Mouse (Mus musculus) forebrain, postnatal 0 days (tissue): ENCODE measurements around the gene Fam193b. TPM values are rescaled to one million over a fixed set of nuclear protein-coding genes. Genes with fewer than 3 reads are reported as not detected.

Experiments used
- ATAC-seq: fragments of 200-750 bp; cut with Nextera tagmentation; 2 replicates; pipeline ENCODE4 v1.8.0; 2017; ENCODE audit warnings: mild to moderate bottlenecking, moderate library complexity
- DNase-seq: peaks from one replicate; pipeline ENCODE4 v3.0.0-alpha.2; 2015
- H3K27ac ChIP-seq: fragments of 300-500 bp; sonication (generic); 2 replicates; pipeline ENCODE4 v1.5.1; 2014; ENCODE audit warnings: low read depth, mild to moderate bottlenecking, antibody characterized with exemption, low read length, moderate library complexity, mixed read lengths
- H3K27me3 ChIP-seq: fragments of 300-500 bp; sonication (generic); 2 replicates; pipeline ENCODE4 v1.6.1; 2014; ENCODE audit warnings: mild to moderate bottlenecking, low read length, mixed read lengths; ENCODE audit not compliant: insufficient read depth
- H3K36me3 ChIP-seq: fragments of 300-500 bp; sonication (generic); 2 replicates; pipeline ENCODE4 v1.6.1; 2014; ENCODE audit warnings: mild to moderate bottlenecking, moderate library complexity; ENCODE audit not compliant: insufficient read depth
- H3K4me1 ChIP-seq: fragments of 300-500 bp; sonication (generic); 2 replicates; pipeline ENCODE4 v1.6.1; 2014; ENCODE audit warnings: antibody characterized with exemption; ENCODE audit not compliant: insufficient read depth
- H3K4me2 ChIP-seq: fragments of 300-500 bp; sonication (generic); 2 replicates; pipeline ENCODE4 v1.6.1; 2014; ENCODE audit warnings: low read depth, mild to moderate bottlenecking, moderate library complexity
- H3K4me3 ChIP-seq: fragments of 300-500 bp; sonication (generic); 2 replicates; pipeline ENCODE4 v1.5.1; 2014; ENCODE audit warnings: low read depth, low read length, mixed read lengths
- H3K9ac ChIP-seq: fragments of 300-500 bp; sonication (generic); 2 replicates; pipeline ENCODE4 v1.6.1; 2014; ENCODE audit warnings: mild to moderate bottlenecking
- H3K9me3 ChIP-seq: fragments of 300-500 bp; sonication (generic); 2 replicates; pipeline ENCODE4 v1.6.1; 2016; ENCODE audit warnings: low read length
- CTCF ChIP-seq: sonication (generic); IDR thresholded peaks from 2 replicates; pipeline ENCODE4 v1.5.1; 2016; ENCODE audit warnings: antibody characterized with exemption, control low read depth, low read depth
- WGBS: fragments of 180-500 bp; shearing (Covaris S2); extraction: QIAGEN DNeasy Blood & Tissue Kit; methylation state at CpG from one replicate; pipeline ENCODE4 v1.1.7; 2014; 5-methylcytosine and 5-hydroxymethylcytosine counted together
- polyA plus RNA-seq: library from polyadenylated mRNA; unstranded; fragments of >200 nt; fragmentation: Nextera tagmentation; extraction: Ambion mirVana; gene quantifications from 2 replicates; pipeline ENCODE4 v1.2.1, GENCODE M21; 2015
- total RNA-seq: library from RNA; depleted of rRNA; stranded (reverse); fragments of >200 nt; gene quantifications from 2 replicates; pipeline ENCODE4 v1.2.3, GENCODE M21; 2014

The Fam193b gene
- total and polyA plus RNA-seq, 2 experiments from 2014 or later, result 41.2 to 88.4 TPM

DNA sequence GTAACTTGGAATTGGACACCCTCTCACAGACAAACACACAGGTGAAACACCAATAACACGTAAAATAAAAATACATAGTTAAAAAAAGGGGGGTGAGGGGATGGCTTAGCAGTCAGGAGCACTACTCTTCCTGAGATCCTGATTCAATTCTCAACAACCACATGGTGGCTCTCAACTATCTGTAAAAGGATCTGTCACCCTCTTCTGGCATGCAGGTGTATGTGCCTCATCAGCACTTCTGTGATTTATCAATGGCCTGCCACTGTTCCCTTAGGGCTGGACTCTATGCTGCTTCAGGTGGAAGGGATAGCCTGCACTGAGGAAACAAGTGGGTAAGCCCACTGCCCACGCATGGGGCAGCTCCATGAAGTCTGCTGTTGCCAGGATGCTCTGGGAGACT is 30.0 kb downstream of the Fam193b start:
- peak; percentile 57 for TF ChIP-seq CTCF
- WGBS, result 86% methylated on average over 2 of the region's 2 CpGs
- no peak overlapping the region for H3K27ac ChIP-seq
- no peak for DNase-seq
- peaks cover 82% of the 10 kb centered on the region for H3K36me3 ChIP-seq
- no peaks in the 10 kb centered on the region for H3K27me3 ChIP-seq
- no peak overlapping the region for H3K9ac ChIP-seq
- H3K4me3 ChIP-seq, result no peak overlapping the region
- ATAC-seq, result no peak
- H3K4me2 ChIP-seq, result no peak overlapping the region
- H3K4me1 ChIP-seq, result no peaks in the 10 kb centered on the region
- H3K9me3 ChIP-seq, result no peaks in the 10 kb centered on the region

DNA sequence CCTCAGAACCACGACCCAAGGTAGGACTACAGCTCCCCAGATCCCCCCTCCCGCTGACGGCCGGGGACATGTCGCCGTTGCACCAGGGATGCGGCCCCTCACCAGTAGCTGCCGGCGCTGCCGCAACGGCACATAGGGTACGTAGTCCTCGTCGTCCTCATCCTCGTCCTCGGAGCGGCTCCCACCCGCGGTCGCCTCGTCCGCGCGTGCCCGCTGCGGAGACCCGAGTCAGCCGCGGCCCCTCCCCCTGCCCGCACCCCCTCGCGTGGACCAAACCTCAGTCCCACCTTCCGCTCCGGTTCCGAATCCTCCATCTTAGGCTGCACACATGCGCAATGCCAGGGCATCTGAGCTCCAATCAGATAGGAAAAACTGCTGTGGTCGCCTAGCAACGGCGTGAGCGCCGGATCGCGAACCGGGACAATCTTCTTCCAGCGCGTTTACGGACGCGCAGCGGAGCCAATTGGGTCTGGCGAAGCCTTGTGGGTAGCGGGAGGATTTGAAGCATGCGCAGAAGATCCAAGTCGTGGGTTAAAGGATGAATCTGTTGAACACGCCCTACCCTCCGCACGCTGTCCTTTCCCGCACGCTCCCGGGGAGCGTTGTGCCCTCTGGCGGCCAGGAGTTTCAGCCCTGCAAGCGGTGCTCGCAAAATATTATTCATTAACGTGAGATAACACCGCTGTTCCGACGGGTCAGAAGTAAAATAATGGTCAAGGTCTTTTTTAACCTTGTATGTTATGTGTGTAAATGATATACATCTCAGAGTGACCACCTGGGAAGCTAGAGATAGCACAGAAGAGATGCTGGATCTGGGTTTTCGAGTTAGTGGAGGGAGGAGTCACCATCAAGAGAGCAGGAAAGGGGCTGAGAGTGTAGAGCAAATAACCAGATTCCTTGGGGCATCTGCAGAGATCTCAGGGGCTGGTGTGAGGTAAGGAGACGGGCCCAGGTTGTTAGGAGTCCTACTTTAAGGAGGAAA is 34.4 kb downstream of the Fam193b start, which contains the start of gene Ddx41:
TSS of gene Ddx41 (minus strand) at position 465 of the 982 bp plus-strand sequence.
- ATAC-seq (peak; percentile 98), DNase-seq (peak; percentile 99)
- Histone ChIP-seq H3K36me3 (peaks cover 75% of the 10 kb centered on the region), H3K9me3 (no peaks in the 10 kb centered on the region), H3K4me1 (peaks cover 8% of the 10 kb centered on the region; the same call in 1 of the 2 replicates), H3K27ac (peak within 1 kb of the TSS; percentile 80), H3K4me2 (peak within 1 kb of the TSS; percentile 91), H3K27me3 (no peaks in the 10 kb centered on the region), H3K4me3 (peak within 1 kb of the TSS; percentile 82), H3K9ac (peak within 1 kb of the TSS; percentile 85)
- WGBS, result 1% methylated on average over 70 of the region's 70 CpGs
- TF ChIP-seq CTCF, result peak; percentile 91

DNA sequence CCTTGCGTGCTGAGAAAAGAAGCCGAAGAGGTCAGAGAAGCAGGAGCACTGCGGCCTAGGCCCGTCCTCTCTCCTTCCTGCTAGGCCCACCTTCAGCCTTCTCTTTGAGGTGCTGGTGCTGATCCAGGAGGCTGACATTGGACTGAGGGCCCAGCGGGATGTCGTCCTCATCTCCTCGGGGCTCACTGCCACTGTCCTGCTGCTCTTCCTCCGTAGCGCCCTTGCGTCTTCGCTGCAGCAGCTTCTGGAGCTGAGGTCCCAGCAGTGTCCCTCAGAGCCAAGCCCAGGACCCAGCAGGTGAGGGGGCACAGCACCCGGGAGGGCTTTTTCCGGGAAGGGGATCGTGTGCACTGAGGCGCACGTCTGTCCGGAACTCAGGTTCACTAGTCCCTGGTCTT is 35.1 kb downstream of the Fam193b start:
- Histone ChIP-seq H3K27ac (peak overlapping the region; percentile 80), H3K4me2 (peak overlapping the region; percentile 91), H3K9me3 (no peaks in the 10 kb centered on the region), H3K4me3 (peak overlapping the region; percentile 82), H3K4me1 (peaks cover 8% of the 10 kb centered on the region; the same call in 1 of the 2 replicates), H3K9ac (peak overlapping the region; percentile 85), H3K36me3 (peaks cover 73% of the 10 kb centered on the region), H3K27me3 (no peaks in the 10 kb centered on the region)
- no peak for TF ChIP-seq CTCF
- ATAC-seq (no peak), DNase-seq (no peak)
- 16% methylated on average over 17 of the region's 17 CpGs for WGBS

DNA sequence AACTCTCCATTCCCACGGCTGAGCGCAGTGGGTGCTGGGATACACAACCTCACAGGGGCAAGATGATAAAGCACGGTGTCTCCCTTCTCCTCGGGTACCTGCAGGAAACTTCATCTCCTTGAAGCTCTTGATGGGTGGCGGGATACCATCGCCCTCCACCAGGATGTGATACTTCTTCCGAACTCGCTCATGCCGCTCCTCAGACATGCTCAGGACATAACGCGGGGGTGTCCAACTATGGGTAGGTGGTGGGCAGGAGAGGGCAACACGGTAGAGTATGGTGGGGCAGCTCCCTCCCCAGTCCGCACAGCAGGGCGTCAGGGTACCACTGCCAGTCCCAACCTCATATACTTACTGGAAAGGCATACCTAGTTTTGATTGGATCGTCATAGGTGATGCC is 35.7 kb downstream of the Fam193b start:
- H3K4me1 ChIP-seq, result peaks cover 8% of the 10 kb centered on the region; the same call in 1 of the 2 replicates
- peaks cover 73% of the 10 kb centered on the region for H3K36me3 ChIP-seq
- ATAC-seq (no peak), DNase-seq (no peak)
- no peak for TF ChIP-seq CTCF
- 93% methylated on average over 15 of the region's 15 CpGs for WGBS
- no peak overlapping the region for H3K27ac ChIP-seq
- no peaks in the 10 kb centered on the region for H3K27me3 ChIP-seq
- peak overlapping the region; percentile 91 for H3K4me2 ChIP-seq
- no peak overlapping the region; the same call in 1 of the 2 replicates for H3K9ac ChIP-seq
- H3K9me3 ChIP-seq, result no peaks in the 10 kb centered on the region
- peak overlapping the region; percentile 82 for H3K4me3 ChIP-seq

DNA sequence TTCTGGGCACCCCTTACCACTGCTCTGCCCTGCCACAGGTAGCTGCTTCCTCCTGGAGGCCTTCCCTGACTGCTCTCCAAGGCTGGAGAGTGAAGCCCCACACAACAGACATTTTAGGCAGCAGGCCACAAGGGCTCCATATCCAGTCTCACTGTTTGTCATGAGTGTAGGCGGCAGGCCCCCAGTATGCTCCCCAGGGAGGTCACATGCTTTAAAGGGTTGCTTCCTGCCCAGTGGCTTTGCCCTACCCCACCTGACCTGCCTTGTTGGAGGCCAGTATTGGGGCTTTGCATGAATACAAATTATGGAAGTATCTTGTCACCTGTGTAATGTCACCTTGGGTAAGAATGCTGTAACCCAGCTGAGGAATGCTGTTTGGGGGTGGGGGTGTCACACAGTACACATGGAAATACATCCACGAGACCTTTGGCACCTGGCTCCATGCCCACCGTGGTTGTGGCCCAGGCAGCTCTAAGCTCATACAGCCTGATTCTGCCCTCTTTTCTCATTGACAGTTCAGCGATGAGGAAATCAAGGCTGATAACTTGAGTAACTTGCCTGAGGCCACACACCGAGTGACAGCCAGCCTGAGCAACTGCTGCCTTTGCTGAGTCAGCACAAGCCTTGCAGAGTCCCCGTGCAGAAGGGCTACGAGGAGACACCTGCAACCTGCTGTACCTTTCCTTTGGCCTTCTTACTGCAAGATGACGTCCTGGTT is 41.6 kb downstream of the Fam193b start, which contains the start of gene Dok3:
TSS of gene Dok3 (minus strand) at position 99 of the 718 bp plus-strand sequence.
- no peaks in the 10 kb centered on the region for H3K4me1 ChIP-seq
- no peaks in the 10 kb centered on the region for H3K27me3 ChIP-seq
- DNase-seq (no peak), ATAC-seq (no peak)
- H3K4me2 ChIP-seq, result no peak within 1 kb of the TSS
- H3K36me3 ChIP-seq, result peaks cover 47% of the 10 kb centered on the region
- WGBS, result 77% methylated on average over 8 of the region's 8 CpGs
- TF ChIP-seq CTCF, result no peak
- H3K9ac ChIP-seq, result no peak within 1 kb of the TSS
- H3K4me3 ChIP-seq, result no peak within 1 kb of the TSS
- H3K9me3 ChIP-seq, result no peaks in the 10 kb centered on the region
- no peak within 1 kb of the TSS for H3K27ac ChIP-seq

DNA sequence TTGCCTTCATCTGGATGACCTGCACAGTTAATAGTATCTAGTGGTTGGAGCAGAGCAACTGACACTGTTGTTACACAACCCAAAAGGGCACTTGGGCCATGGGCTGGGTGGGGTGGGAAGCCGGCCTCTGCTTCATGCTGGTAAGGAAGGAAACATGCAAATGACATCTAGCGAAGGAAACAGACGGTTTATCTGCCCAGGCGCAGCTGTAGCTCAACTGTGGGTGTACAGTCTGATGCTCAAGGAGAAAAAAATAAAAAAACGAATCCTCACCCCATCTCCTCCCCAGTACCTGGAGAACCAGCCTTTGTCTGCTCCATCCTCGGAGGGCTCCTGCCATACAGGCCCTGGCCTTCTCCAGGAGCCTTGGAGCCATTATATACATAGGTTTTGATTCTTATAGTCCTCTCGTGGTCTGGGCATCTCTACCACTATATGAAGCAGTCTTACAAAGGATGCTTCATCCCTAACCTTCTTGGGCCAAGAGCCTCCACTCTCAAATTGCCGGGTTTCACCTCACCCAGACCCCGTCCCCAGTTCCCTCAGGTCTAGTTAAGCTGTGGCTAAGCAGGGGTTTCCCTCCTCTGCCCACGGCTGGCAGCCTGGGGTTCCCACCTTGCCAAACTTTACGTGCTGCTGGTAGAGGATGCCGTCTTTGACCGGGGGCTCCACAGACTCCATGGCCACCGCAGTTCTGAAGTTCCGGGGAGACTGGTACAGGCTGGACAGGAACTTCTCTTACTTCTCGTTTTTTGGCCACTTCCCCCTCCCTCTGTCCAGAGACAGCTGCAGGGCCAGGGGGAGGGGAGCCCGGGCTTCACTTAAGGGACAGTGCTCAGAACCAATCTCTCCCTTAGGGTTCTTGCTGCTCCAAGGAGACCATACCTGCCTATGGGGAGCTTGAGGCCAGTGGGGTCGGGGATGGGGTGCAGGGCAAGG is 42.8 kb downstream of the Fam193b start:
- H3K4me1 ChIP-seq, result no peaks in the 10 kb centered on the region
- no peak for TF ChIP-seq CTCF
- H3K4me2 ChIP-seq, result no peak overlapping the region
- H3K9me3 ChIP-seq, result no peaks in the 10 kb centered on the region
- 83% methylated on average over 18 of the region's 18 CpGs for WGBS
- no peak overlapping the region for H3K27ac ChIP-seq
- no peaks in the 10 kb centered on the region for H3K27me3 ChIP-seq
- no peak overlapping the region for H3K9ac ChIP-seq
- DNase-seq, result no peak
- ATAC-seq, result no peak
- H3K4me3 ChIP-seq, result no peak overlapping the region
- peaks cover 34% of the 10 kb centered on the region for H3K36me3 ChIP-seq
